Mouse (Mus musculus) frontal cortex, postnatal 36 days (tissue): ENCODE results near the gene Ifnl3.
"Not testable (repeated sequence)": the region's sequence is repeated elsewhere in the genome, so short reads cannot be mapped to it uniquely, and the experiment has no call there.

Source experiments
- DNase-seq, 2 experiments: peaks; one replicate each; pipeline ENCODE4 v3.0.0; 2022; ENCODE audit warnings: low spot score in 2 of 2

Gene Ifnl3

DNA sequence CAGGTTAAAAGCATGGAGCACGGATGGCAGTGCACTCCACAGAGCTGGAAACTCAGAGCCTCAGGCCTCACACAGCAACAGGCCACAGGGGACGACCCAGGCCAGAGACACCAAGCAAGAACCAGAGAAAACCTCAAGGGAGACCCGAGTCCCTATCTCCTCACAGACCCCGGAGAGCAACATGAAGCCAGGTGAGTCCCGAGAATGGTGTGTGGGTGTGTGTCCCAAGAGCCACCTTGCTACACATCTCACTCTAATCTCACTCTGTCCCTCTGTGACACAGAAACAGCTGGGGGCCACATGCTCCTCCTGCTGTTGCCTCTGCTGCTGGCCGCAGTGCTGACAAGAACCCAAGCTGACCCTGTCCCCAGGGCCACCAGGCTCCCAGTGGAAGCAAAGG lies at the start of gene Ifnl3:
TSS of gene Ifnl3 (plus strand) at position 301 of the 400 bp plus-strand sequence.
- DNase-seq, result not testable (repeated sequence)

DNA sequence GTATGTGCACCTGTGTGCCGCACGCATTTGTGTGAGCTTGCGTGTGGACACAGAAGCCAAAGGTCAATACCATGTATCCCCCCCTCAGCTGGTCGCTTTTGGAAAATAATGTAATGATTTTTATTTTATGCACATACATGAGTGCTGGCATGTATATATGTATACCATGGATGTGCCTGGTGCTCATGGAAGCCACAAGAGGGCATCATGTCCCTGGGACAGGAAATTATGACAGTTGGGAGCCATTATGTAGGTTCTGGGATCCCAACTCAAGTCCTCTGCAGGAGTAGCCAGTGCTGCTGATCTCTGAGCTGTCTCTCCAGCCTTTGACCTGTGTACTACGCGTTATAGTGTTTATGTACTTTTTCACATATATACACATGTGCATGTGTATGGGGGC lies 46.4 kb upstream of the Ifnl3 start:
- no peak for DNase-seq

DNA sequence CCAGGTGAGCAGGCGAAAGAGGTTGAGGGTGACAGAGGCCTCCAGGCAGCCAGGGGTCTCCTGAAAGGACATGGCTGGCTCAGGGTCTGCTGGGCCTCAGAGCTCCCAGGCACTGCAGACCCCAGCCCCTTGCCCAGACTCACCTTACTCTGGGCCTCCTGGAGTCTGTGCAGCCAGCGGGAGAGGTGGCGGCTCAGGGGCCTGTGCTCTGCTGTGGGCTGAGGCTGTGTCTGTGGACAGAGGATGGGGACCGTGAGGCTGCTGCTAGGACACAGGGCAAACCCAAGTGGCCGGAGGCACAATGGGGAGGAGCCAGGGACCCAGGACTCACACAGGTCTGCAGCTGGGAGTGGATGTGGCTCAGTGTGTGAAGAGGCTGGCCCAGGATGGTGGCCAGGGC lies 45.3 kb upstream of the Ifnl3 start:
- no peak for DNase-seq

DNA sequence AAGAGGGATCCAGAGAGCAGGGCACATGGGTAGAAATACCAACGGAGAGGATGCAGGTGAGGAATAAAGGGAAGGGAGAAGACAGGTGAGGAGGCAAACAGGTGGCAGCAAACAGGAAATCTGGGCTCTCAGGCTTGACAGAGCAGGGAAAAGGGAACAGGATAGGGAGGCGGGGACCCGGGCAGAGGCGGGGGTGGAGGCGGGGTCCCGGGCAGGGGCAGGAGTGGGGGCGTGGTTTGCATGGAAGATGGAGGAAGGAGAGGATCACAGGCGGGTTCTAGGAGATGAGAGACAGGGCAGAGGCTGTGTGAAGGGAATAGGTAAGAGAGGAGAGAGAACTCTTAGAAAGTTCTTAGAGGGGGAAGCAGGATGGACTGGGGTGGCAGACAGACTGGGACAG lies 43.8 kb upstream of the Ifnl3 start:
- no peak for DNase-seq

DNA sequence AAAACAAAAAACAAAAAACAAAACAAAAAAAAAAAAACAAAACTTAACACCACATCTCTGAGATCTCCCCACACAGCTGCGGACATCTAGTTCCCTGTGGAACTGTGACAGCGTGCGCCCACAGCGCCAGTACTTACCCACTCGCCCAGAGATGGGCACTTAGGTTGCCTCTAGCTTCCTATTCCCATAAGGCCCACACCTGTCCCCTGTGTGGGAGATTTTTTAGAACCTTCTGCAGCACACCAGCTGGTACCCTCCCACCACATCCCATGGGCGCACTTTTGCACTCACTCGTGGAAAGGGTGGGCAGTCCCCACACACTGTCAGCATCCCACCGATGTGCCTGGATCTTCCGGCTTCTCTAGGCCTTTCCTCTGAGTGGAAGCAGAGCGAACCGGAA lies 39.8 kb upstream of the Ifnl3 start:
- DNase-seq, result peak in 1 of 2 experiments; percentile 23

DNA sequence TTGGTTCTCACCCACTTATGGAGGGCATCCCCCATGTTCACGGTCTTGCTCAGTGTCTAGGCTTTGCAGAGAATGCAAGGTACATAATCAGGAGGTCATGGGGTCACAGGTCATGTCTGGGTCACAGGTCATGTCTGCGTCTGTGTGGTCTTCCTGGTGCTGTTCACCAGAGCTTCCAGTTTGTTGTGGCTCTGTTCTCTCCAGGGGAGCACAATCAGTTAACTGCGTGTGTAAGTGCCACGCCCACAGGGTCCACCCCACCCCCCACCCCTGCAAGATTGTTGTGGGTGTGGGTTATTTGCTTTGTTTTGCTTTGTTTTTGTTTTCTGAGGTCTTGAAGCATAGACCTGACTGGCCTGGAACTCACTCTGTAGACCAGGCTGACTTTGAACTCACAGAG lies 38.4 kb upstream of the Ifnl3 start:
- no peak for DNase-seq

DNA sequence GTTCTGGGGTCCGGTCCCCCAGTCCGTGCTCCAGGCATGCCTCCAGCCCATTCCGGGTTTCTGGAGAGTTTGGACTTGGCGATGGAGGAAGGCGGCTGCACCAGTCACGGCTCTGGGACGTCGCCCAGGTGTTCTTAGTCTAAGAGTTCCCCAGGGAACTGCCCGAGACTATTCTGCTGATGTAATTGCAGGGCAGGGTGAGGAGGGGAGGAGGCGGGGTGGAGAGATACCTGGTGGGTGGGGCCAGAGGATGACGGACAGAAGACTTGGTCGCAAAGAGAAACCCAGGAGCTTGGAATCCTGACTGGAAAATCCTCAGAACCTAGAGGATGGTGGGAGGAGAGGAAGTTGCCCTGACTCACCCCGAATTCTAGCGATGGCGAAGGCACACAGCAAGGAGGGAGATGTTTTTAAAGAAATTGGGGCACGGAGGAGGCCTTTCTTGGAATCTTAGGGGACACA lies 34.6 kb upstream of the Ifnl3 start:
- peak; percentile 42 to 51 for DNase-seq

DNA sequence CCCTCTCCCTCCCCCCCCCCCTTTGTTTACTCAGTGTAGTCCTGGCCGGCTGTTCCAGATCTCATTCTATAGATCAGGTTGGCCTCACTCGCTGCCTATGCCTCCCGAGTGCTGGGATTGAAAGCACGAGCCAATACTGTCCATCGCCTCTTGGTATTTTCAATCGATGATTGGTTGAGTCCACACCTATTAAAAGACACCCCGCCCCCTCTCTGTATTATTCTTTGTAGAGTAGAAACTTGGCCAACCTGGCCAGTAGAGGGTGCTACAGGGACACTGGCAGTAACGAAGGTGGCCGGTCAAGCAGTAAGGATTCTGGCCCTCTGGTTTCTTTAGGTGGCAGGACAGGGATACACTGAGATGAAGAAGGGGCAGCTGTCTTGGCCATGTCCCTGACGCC lies 32.2 kb upstream of the Ifnl3 start:
- DNase-seq, result peak in 1 of 2 experiments; percentile 27

DNA sequence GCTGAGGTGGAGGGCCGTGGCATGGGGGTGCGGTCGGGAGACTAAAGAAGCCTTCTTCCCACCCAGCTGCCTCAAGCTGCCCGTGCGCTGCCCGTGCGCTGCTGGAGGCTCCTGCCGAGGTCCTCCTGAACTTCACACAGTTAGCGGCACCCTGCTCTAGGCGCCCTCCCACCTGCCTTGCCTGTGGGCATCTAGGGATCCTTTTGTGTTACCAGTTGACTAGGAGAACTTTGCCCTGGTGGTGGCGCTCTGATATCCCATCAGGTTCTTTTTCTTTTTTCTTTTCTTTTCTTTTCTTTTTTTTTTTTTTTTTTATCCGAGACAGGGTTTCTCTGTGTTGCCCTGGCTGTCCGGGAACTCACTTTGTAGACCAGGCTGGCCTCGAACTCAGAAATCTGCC lies 31.7 kb upstream of the Ifnl3 start:
- no peak for DNase-seq

DNA sequence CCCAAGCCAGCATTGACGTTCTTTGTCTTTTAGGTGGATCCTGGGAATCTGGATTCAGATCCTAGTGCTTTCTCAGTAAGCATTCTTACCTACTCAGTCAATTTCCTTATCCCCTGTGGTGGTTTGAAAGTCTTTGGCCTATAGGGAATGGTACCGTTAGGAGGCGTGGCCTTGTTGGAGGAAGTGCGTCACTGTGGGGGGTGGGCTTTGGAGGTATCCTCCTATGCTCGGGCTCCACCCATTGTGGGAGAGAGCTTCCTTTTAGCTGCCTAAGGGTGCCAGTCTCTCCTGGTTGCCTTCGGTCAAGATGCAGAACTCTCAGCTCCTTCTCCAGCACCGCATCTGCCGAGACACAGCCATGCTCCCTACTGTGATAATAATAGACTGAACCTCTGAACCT lies 30.3 kb upstream of the Ifnl3 start:
- DNase-seq, result no peak

DNA sequence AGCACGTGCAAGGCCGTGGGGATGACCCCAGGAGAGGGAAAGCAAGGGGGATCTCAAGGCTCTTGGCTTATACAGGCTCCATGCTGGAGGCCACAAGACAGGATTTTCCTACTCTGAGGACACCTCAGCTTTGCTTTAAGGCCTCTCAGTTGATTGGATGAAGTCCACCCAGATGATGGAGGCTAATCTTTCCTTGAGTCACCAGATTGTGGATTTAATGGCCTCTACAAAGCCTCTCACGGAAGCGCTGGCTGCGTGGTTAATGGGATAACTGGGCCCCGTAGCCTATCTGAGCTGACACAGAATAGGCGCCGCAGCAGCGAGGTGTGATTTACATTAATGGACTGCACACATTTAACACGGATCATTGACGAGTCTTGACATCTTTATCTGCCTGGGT lies 27.2 kb upstream of the Ifnl3 start:
- no peak for DNase-seq

DNA sequence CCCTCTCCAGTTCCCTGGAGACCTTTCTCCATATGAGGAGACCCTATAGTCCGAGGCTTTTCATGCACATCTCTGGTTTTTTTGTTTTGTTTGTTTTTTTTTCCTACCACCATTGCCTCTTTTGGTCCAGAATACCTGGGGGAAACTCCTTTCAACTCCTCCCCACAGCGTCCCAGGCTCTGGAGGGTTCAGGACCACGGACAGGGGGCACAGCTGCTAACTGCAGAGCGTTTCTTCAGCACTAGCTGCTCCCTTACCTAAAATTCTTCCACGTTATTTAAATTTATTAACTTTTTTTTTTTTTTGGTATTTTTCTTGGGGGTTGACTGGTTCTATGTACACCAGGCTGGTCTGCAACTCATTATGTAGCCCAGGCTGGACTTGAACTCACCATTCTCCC lies 17.1 kb upstream of the Ifnl3 start:
- no peak for DNase-seq

DNA sequence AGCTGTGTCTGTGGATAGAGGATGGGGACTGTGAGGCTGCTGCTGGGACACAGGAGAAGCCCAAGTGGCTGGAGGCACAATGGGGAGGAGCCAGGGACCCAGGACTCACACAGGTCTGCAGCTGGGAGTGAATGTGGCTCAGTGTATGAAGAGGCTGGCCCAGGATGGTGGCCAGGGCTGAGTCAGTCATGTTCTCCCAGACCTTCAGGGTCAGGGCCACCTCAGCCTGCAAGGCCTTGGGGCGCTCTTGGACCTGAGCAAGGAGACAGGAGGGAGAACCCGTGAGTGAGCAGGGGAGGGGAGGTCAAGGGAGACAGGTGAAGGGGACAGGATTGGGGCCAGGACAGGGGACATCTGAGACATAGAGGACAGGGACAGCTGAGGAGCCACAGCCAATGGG lies 13.5 kb upstream of the Ifnl3 start:
- not testable (repeated sequence) for DNase-seq

DNA sequence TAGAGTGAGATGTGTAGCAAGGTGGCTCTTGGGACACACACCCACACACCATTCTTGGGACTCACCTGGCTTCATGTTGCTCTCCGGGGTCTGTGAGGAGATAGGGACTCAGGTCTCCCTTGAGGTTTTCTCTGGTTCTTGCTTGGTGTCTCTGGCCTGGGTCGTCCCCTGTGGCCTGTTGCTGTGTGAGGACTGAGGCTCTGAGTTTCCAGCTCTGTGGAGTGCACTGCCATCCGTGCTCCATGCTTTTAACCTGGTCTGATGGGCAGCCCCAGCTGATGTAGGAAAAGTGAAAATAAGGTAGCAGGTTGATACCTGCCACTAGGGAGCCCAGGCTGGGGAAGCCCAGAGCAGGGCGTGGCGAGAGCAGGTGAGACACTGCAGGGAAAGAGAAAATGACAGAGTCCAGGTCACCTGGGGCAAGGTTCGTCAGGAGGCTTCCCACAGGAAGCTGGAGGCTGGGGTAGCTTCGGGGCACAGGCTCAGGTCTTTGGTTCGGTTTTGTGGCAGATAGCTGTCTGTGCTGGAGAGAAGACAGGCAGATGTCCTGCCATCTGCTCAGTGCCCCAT lies 12.1 kb upstream of the Ifnl3 start, which contains the start of gene Ifnl2:
TSS of gene Ifnl2 (minus strand) at position 51 of the 570 bp plus-strand sequence.
- not testable (repeated sequence) for DNase-seq

DNA sequence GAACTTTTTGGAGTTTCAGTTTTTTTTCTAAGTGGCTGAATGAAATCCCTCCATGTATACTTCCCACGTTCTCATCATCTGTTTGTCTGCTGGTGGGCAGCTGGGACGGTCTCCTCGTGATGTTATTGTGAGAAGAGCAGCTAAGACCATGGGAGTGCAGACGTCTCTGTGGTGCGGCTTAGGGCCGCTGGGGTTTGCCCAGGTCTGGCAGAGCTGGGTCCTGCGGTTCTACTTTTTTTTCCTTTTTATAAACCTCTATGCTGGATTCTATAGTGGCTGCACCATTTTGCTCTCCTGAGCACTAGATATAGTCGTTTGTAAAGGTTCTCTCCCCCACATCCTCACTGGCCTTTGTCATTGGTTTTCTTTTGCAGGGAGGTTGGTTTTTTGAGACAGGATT lies 11.2 kb upstream of the Ifnl3 start:
- no peak for DNase-seq

DNA sequence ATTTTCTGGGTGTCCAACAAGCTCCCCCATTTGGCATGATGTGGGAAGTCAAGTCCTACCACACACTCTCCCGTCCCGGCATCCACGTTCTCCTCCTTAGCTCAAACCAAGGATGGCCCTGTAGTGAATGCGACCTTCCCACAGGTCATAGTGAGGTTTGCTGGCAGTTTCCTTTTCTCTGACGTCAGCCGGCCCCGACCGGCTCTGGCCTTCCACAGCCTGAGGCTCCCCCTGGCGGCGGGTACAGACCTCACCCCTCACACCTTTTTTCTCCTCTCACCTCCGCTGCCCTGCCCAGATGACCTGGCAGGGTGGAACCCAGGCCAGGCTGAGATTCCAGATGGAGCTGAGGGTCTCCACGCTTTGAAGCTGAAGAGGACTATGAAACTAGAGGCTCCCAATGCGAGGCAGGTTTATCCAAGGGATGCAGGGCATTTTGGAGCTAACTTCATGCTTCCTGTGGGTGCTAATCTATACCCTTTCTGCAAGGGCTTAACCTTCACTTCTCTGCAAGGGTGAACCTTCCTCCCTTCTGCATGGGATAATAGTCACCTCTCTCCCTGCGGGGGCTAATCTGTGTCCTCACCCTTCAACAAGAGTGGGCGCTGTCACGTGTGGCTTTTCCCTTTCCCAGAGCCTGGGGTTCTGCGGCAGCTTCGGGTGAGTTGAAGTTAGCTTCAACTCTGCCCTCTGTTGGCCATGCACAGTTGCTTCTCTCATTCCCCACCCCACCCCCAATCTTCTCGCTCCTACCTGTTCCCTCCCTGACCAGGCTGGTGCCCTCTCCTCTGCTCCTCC lies 5.5 kb downstream of the Ifnl3 start:
- peak; percentile 56 to 65 for DNase-seq

DNA sequence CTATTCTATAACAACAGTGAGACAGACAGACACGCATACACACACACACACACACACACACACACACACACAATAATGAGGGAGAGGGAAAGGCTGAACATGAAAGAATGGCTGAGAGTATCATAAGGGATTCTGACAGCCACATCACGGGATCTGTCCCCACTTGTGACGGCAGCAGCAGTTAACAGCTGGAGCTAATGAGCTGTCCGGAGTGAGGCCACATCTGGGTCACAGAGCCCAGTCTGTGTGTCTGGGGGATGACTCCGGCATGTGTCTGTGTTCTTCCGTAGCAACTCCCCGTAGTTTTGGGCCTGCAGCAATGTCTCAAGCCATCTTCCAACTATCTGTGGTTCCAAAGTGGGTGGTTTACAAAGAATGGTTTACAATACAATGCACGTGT lies 9.4 kb downstream of the Ifnl3 start:
- no peak for DNase-seq

DNA sequence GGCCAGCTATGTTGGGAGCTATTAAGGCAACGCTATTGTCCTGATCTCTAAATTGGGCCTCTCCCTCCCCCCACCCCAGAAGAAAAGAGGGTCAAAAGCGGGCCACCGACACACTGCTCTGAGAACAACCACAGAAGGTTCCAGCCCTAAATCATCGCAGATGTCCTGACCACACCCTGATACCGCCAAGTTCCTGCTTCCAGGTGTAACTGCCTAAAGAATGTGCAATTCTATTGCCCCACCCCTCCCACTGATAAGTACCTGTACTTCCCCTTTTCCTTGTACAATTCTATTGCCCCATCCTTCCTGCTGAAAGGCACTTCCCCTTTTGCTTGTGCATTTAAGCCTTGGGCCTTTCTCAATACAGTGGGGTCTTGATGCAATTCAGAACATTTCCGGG lies 16.2 kb downstream of the Ifnl3 start:
- not testable (repeated sequence) for DNase-seq

DNA sequence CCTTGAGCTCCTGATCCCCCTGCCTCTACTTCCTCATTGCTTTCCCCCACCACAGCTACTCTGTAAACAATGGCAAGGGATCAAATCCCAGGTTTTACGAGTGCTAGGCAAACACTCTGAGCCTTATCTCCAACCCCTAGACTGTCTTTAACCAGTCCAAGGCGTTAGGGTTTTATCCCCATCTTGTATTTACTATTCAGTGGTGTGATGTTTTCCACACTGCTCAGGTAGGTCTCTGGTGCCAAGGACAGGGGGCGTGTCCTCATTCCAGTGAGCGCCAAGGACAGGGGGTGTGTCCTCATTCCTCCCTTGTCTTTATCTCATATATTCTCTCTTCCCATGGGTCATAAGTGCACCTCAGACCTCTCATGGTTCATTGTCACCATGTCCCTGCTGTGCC lies 17.9 kb downstream of the Ifnl3 start, which contains the start of gene Sycn:
TSS of gene Sycn (plus strand) at position 360 of the 400 bp plus-strand sequence.
- DNase-seq, result no peak

DNA sequence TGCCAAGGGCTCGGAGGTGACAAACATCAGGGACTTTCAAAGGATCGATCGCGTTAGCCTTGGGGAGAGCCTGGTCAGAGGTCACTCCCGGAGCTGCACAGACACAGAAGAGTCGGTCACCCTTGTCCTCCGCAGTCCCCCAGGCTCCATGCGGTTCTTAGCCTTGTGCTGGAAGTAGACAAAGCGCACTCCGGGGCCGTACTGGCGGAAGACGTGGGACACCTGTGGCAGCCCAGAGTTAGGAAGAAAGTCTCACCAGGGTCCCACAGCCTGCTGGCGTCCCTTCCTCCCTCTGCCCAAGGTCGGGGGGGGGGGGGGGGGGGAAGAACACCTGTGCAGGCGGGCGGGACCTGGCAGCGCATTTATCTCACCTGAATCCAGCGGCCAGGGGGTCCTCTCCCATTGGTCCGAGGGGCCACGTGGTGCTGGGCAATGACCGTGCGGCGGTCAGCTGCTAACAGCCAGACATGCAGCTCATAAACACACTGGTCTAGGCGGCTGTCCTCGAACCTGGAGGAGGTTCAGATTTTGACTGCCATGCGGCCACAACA lies 21.5 kb downstream of the Ifnl3 start:
- DNase-seq, result no peak

DNA sequence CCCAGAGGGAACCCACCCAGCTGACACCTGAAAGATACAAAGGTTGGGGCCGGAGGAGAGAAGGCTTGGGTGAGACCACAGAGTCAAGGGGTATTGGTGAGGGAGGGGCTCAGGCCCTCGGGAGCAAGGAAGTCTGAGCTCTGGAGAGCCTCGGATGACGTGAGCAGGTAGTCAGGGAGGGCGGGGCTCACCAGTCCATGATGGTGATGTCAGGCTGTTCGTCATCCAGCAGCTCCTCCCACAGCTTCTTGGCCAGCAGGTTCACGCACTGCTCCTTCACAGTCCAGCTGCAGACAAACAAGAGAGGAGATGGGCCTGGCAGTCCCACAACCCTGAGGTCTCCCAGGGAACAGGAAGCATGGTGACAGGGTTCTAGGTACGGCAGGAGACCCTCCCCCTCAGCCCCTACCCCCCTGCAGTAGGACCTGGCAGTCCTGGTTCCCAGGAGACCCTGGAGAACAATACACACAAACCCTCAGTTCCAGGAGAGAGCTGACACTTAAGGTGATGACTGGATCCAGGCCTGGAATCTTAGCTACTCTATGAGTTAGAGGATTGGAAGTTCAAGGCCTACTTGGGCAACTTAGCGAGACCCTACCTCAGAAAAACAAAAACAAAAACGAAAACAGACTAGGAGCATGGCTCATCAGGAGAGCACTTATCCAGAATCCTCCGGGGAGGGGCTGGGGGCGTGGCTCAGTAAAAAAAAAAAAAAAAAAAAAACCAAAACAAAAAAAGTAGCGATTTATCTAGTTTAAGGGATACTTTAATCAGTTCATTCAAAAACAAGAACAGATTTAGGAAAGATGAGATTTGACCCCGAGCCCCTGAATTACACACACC lies 22.6 kb downstream of the Ifnl3 start:
- DNase-seq, result no peak

DNA sequence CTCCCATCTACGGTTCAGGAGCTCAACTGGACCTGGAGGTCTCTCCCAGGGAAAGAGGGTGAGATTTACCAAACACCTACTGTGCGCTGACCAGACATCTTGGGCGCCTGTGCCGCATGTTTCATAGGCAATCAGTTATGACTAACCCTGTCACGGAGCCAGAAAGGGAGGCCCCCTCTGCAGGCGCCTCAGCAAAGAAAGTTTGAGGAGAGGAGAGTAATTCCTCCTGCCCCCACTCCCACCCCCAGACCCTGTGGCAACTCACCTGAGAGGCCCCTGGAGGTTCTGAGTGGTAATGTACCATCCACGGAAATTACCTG lies 23.2 kb downstream of the Ifnl3 start:
- DNase-seq, result no peak
